Mouse (Mus musculus) CH12.LX (cell line): ENCODE measurements at regions not wholly inside any gene's neighbourhood (a gene's known extent, or its start where the extent isn't known, plus 50 kb on each side); places are given as distances from the start of the nearest gene placed in this dataset.

ENCODE experiments used
- DNase-seq: peaks from one replicate; pipeline ENCODE4 v3.0.0-alpha.2; 2013; ENCODE audit errors: extremely low read depth
- H3K27ac ChIP-seq: 2 replicates; pipeline ENCODE4 v1.5.1; 2012; ENCODE audit warnings: low read depth, mild to moderate bottlenecking, control low read depth, moderate library complexity; ENCODE audit not compliant: insufficient read depth
- H3K27me3 ChIP-seq: replicated peaks from 2 replicates; pipeline ENCODE3; 2012; ENCODE audit warnings: inconsistent platforms
- H3K36me3 ChIP-seq, 2 experiments: replicated peaks in 1 of 2; 2 replicates each; pipeline versions ENCODE3 to v1.6.1; 2012; ENCODE audit warnings: inconsistent platforms in 1 of 2, low read length in 1 of 2, mild to moderate bottlenecking in 1 of 2, mixed read lengths in 1 of 2, moderate library complexity in 1 of 2; ENCODE audit not compliant: control insufficient read depth in 1 of 2, insufficient read depth in 1 of 2
- H3K4me1 ChIP-seq, 2 experiments: 2 replicates each; pipeline ENCODE4 v1.6.1; 2012; ENCODE audit warnings: inconsistent platforms in 1 of 2, moderate library complexity in 1 of 2; ENCODE audit not compliant: insufficient read depth in 2 of 2, control insufficient read depth in 1 of 2
- H3K4me2 ChIP-seq: 2 replicates; pipeline ENCODE4 v1.6.1; 2012; ENCODE audit warnings: low read depth, mild to moderate bottlenecking, control low read depth; ENCODE audit not compliant: poor library complexity, insufficient read depth, severe bottlenecking
- H3K4me3 ChIP-seq, 3 experiments: fragments of 150-350 bp in 1 of 3; sonication (generic) in 1 of 3; replicated peaks in 1 of 3; 2 replicates each; pipeline versions ENCODE3 to v1.5.1; 2011 to 2012; ENCODE audit warnings: low read depth in 2 of 3, low read length in 2 of 3, mild to moderate bottlenecking in 2 of 3, moderate library complexity in 2 of 3, control low read depth in 1 of 3, improper control_type of control experiment in 1 of 3, inconsistent platforms in 1 of 3, mixed read lengths in 1 of 3; ENCODE audit not compliant: poor library complexity in 1 of 3
- H3K79me2 ChIP-seq: replicated peaks from 2 replicates; pipeline ENCODE4 v1.6.1; 2012; ENCODE audit warnings: mild to moderate bottlenecking, moderate library complexity; ENCODE audit not compliant: control insufficient read depth, poor library complexity, insufficient read depth, severe bottlenecking; ENCODE audit errors: extremely low read depth
- H3K9ac ChIP-seq: 2 replicates; pipeline ENCODE4 v1.6.1; 2012; ENCODE audit warnings: low read depth, mild to moderate bottlenecking, control low read depth, moderate library complexity; ENCODE audit not compliant: insufficient read depth
- H3K9me3 ChIP-seq: replicated peaks from 2 replicates; pipeline ENCODE3; 2012; ENCODE audit warnings: low read length, inconsistent platforms, mixed read lengths
- BHLHE40 ChIP-seq: IDR thresholded peaks from 2 replicates; pipeline ENCODE4 v1.6.1; 2011; ENCODE audit warnings: mild to moderate bottlenecking, low read depth, low read length, improper control_type of control experiment
- CHD1 ChIP-seq: IDR thresholded peaks from 2 replicates; pipeline ENCODE4 v1.6.1; 2012; ENCODE audit warnings: low read depth, low read length, improper control_type of control experiment, inconsistent platforms
- CTCF ChIP-seq, 2 experiments: IDR thresholded peaks in 1 of 2; conservative IDR thresholded peaks in 1 of 2; 2 replicates each; pipeline ENCODE4 v1.5.1; 2011 to 2012; ENCODE audit warnings: low read depth in 2 of 2, low read length in 2 of 2, improper control_type of control experiment in 1 of 2, inconsistent platforms in 1 of 2, mild to moderate bottlenecking in 1 of 2, moderate library complexity in 1 of 2
- E2F4 ChIP-seq: IDR thresholded peaks from 2 replicates; pipeline ENCODE4 v1.6.1; 2011; ENCODE audit warnings: low read depth, low read length, improper control_type of control experiment; ENCODE audit not compliant: insufficient replicate concordance
- EP300 ChIP-seq: IDR thresholded peaks from 2 replicates; pipeline ENCODE4 v1.6.1; 2011; ENCODE audit warnings: low read length, improper control_type of control experiment
- ETS1 ChIP-seq: conservative IDR thresholded peaks from 2 replicates; pipeline ENCODE4 v1.6.1; 2012; ENCODE audit warnings: low read depth, mild to moderate bottlenecking, inconsistent platforms, low read length, improper control_type of control experiment, moderate library complexity
- HCFC1 ChIP-seq: IDR thresholded peaks from 2 replicates; pipeline ENCODE4 v1.6.1; 2012; ENCODE audit warnings: low read depth, mild to moderate bottlenecking, inconsistent platforms, low read length, improper control_type of control experiment
- JUND ChIP-seq: conservative IDR thresholded peaks from 2 replicates; pipeline ENCODE4 v1.6.1; 2011; ENCODE audit warnings: low read depth, low read length, improper control_type of control experiment
- KAT2A ChIP-seq: IDR thresholded peaks from 2 replicates; pipeline ENCODE4 v1.6.1; 2012; ENCODE audit warnings: low read length, improper control_type of control experiment, inconsistent platforms; ENCODE audit not compliant: insufficient replicate concordance
- MAFK ChIP-seq: IDR thresholded peaks from 2 replicates; pipeline ENCODE4 v1.6.1; 2011; ENCODE audit warnings: low read length, improper control_type of control experiment; ENCODE audit not compliant: insufficient replicate concordance
- MAX ChIP-seq: IDR thresholded peaks from 2 replicates; pipeline ENCODE4 v1.6.1; 2011; ENCODE audit warnings: low read length, improper control_type of control experiment
- MAZ ChIP-seq: IDR thresholded peaks from 2 replicates; pipeline ENCODE4 v1.6.1; 2012; ENCODE audit warnings: low read depth, mild to moderate bottlenecking, inconsistent platforms, low read length, improper control_type of control experiment, moderate library complexity
- MEF2A ChIP-seq: IDR thresholded peaks from 2 replicates; pipeline ENCODE4 v1.6.1; 2014; ENCODE audit warnings: low read depth, mild to moderate bottlenecking, inconsistent platforms, low read length, improper control_type of control experiment, borderline replicate concordance
- MXI1 ChIP-seq: IDR thresholded peaks from 2 replicates; pipeline ENCODE4 v1.6.1; 2011; ENCODE audit warnings: mild to moderate bottlenecking, low read depth, low read length, improper control_type of control experiment
- MYC ChIP-seq: IDR thresholded peaks from 2 replicates; pipeline ENCODE4 v1.6.1; 2011; ENCODE audit warnings: low read depth, mild to moderate bottlenecking, improper control_type of control experiment, low read length
- NRF1 ChIP-seq: IDR thresholded peaks from 2 replicates; pipeline ENCODE4 v1.6.1; 2014; ENCODE audit warnings: low read depth, mild to moderate bottlenecking, inconsistent platforms, low read length, improper control_type of control experiment, moderate library complexity
- POLR2A ChIP-seq: IDR thresholded peaks from 2 replicates; pipeline ENCODE4 v1.6.1; 2011; ENCODE audit warnings: low read depth, mild to moderate bottlenecking, improper control_type of control experiment, low read length
- POLR2AphosphoS2 ChIP-seq: IDR thresholded peaks from 2 replicates; pipeline ENCODE4 v1.6.1; 2011; ENCODE audit warnings: low read depth, low read length, improper control_type of control experiment
- RAD21 ChIP-seq: IDR thresholded peaks from 2 replicates; pipeline ENCODE4 v1.6.1; 2011; ENCODE audit warnings: low read depth, mild to moderate bottlenecking, low read length, improper control_type of control experiment, moderate library complexity
- RCOR1 ChIP-seq: conservative IDR thresholded peaks from 2 replicates; pipeline ENCODE4 v1.6.1; 2012; ENCODE audit warnings: low read depth, mild to moderate bottlenecking, inconsistent platforms, low read length, improper control_type of control experiment
- SMC3 ChIP-seq: IDR thresholded peaks from 2 replicates; pipeline ENCODE4 v1.6.1; 2011; ENCODE audit warnings: low read depth, low read length, improper control_type of control experiment
- TBP ChIP-seq: conservative IDR thresholded peaks from 2 replicates; pipeline ENCODE4 v1.6.1; 2011; ENCODE audit warnings: low read depth, low read length, improper control_type of control experiment
- TCF12 ChIP-seq: IDR thresholded peaks from 2 replicates; pipeline ENCODE4 v1.6.1; 2014; ENCODE audit warnings: low read depth, mild to moderate bottlenecking, inconsistent platforms, low read length, improper control_type of control experiment
- UBTF ChIP-seq: IDR thresholded peaks from 2 replicates; pipeline ENCODE4 v1.6.1; 2012; ENCODE audit warnings: low read depth, mild to moderate bottlenecking, inconsistent platforms, low read length, improper control_type of control experiment, moderate library complexity
- USF1 ChIP-seq: IDR thresholded peaks from 2 replicates; pipeline ENCODE4 v1.6.1; 2014; ENCODE audit warnings: low read depth, mild to moderate bottlenecking, inconsistent platforms, low read length, improper control_type of control experiment
- ZC3H11A ChIP-seq: IDR thresholded peaks from 2 replicates; pipeline ENCODE4 v1.6.1; 2012; ENCODE audit warnings: low read depth, mild to moderate bottlenecking, inconsistent platforms, low read length, improper control_type of control experiment
- ZKSCAN1 ChIP-seq: IDR thresholded peaks from 2 replicates; pipeline ENCODE4 v1.6.1; 2012; ENCODE audit warnings: low read depth, inconsistent platforms, low read length, improper control_type of control experiment, borderline replicate concordance
- ZNF384 ChIP-seq: IDR thresholded peaks from 2 replicates; pipeline ENCODE4 v1.6.1; 2012; ENCODE audit warnings: low read depth, low read length, improper control_type of control experiment, inconsistent platforms
- dilution Hi-C: fragments of 300-500 bp; cut with MboI; formaldehyde crosslinking; loops from 2 replicates; pipeline ENCODE4 v1.14.3; 2020; ENCODE audit warnings: low sequenced_read_pairs; ENCODE audit not compliant: extremely low pct_unique_long_range_greater_than_20kb, extremely low pct_ligation_motif_present
- in situ Hi-C: fragments of 300-500 bp; cut with MboI; formaldehyde crosslinking; loops from 3 replicates; pipeline ENCODE4 v1.14.3; 2019; ENCODE audit warnings: low sequenced_read_pairs, low pct_ligation_motif_present, low pct_unique_long_range_greater_than_20kb, mixed read lengths

- TF ChIP-seq ZC3H11A (no peak), JUND (no peak), MEF2A (no peak), TCF12 (no peak), TBP (0 out of 2 replicates have a peak, but pooled peaks have one; percentile 30), RCOR1 (no peak), HCFC1 (no peak), POLR2A (no peak), NRF1 (no peak), UBTF (no peak), MYC (peak; percentile 42; the same call in 1 of the 2 replicates), E2F4 (no peak), POLR2AphosphoS2 (no peak), CHD1 (no peak), ETS1 (no peak), MXI1 (no peak), MAX (peak; percentile 52; the same call in 1 of the 2 replicates), ZNF384 (no peak), MAFK (no peak), CTCF (conservative IDR thresholded peaks at IDR 0.05 in 1 of 2, IDR thresholded peaks at IDR 0.05 in 1 of 2; ENCODE audit: low read depth in 2 of 2, low read length in 2 of 2) (no peak), EP300 (peak; percentile 44; the same call in 1 of the 2 replicates)
- DNase-seq: peak; percentile 58
These were observed 1027.2 kb downstream of the Rpia start for GRCm38 (mm10) chr6:69764861-69765260.

DNA sequence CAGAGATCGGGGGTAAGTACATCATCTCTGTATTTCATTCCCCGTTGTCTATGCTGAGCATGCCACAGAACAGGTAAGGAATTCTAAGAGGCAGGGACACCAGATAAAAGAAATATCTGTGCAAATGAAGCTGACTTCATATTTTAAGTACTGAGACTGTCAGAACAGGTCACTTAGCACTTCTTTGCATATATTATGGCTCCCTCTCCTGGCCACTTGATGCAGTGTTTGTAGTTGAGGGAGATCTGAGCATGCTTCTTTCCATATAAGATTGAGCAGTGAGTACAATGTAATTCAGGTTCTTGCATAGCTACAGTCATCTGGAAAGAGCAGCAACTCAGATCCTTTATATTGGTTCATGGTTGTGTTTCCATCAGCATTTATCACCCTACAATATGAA is 1033.4 kb downstream of the Rpia start:
- Histone ChIP-seq H3K4me2 (no peak overlapping the region), H3K4me3 (no peak overlapping the region), H3K36me3 (no peaks in the 10 kb centered on the region), H3K9me3 (no peaks in the 10 kb centered on the region), H3K27me3 (no peaks in the 10 kb centered on the region), H3K79me2 (no peaks in the 10 kb centered on the region), H3K9ac (no peak overlapping the region), H3K4me1 (peaks cover 0 to 4% of the 10 kb centered on the region in 2 experiments; a peak in 1 of 4 replicates), H3K27ac (no peak overlapping the region)
- TF ChIP-seq USF1 (no peak), RAD21 (peak; percentile 63), ZKSCAN1 (no peak), MEF2A (no peak), HCFC1 (no peak), KAT2A (no peak), CTCF (conservative IDR thresholded peaks at IDR 0.05 in 1 of 2, IDR thresholded peaks at IDR 0.05 in 1 of 2; ENCODE audit: low read depth in 2 of 2, low read length in 2 of 2) (peak; percentile 59 to 78), BHLHE40 (no peak), UBTF (no peak), MAZ (no peak), SMC3 (peak; percentile 55)
- DNase-seq: peak; percentile 65
- dilution Hi-C loops: no loop called here
- in situ Hi-C loops: no loop called here

More at GRCm38 (mm10) chr6:69764861-69765260, 1027.2 kb downstream of the Rpia start:
- in situ Hi-C loops (no loop called here), dilution Hi-C loops (no loop called here)
- H3K36me3 ChIP-seq: no peaks in the 10 kb centered on the region
- no peak overlapping the region for H3K4me3 ChIP-seq
- H3K9ac ChIP-seq: no peak overlapping the region
- peaks cover 6 to 21% of the 10 kb centered on the region in 2 experiments; a peak in 3 of 4 replicates for H3K4me1 ChIP-seq
- no peak overlapping the region for H3K27ac ChIP-seq
- H3K4me2 ChIP-seq: no peak overlapping the region
- no peaks in the 10 kb centered on the region for H3K27me3 ChIP-seq
- H3K79me2 ChIP-seq: no peaks in the 10 kb centered on the region
- no peaks in the 10 kb centered on the region for H3K9me3 ChIP-seq
